Mouse (Mus musculus) E14TG2a.4 (cell line): ENCODE measurements around the gene Gpr119.
A peak's percentile ranks its signal among the peaks of the same experiment; 100 is the strongest.

ENCODE experiments used
- CTCF ChIP-seq: conservative IDR thresholded peaks from 2 replicates; pipeline ENCODE4 v1.5.1; 2014; ENCODE audit warnings: low read length
- NANOG ChIP-seq: IDR thresholded peaks from 2 replicates; pipeline ENCODE4 v1.6.1; 2014; ENCODE audit warnings: borderline replicate concordance, low read length, mixed read lengths
- POU5F1 ChIP-seq: IDR thresholded peaks from 2 replicates; pipeline ENCODE4 v1.6.1; 2014; ENCODE audit warnings: low read length, borderline replicate concordance

DNA sequence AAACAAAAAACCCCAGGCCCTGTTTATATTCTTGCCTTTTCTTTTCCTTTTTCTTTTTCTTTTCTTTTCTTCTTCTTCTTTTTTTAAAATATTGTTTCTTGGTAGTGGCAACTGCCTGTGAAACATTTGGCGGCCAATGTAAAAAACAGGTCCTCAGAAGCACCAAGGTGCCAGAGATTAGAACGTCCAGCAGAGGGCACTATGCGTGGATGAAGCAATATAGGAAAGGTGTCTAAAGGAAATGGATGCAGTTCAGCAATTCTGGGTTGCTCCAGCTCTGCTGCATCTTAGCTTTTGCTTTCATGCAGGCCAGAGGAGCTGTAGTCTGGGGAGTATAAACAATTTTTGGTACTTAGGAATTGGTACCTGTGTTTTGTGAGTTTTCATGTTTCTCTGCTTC lies 9.2 kb upstream of the Gpr119 start:
- peak; percentile 54 for TF ChIP-seq CTCF
- TF ChIP-seq NANOG: no peak
- no peak for TF ChIP-seq POU5F1
